Mouse (Mus musculus) kidney, postnatal 14 days (tissue): ENCODE data around the gene Srrm3.
A peak's percentile ranks its signal among the peaks of the same experiment; 100 is the strongest.

ENCODE experiments used
- DNase-seq: peaks from one replicate; pipeline ENCODE4 v3.0.0; 2022; ENCODE audit warnings: mixed read lengths

Srrm3 gene

GRCm38 (mm10) chr5:135873753-135874152 lies 67.1 kb downstream of the Srrm3 start:
- no peak for DNase-seq

- peak; percentile 77 for DNase-seq
These were observed 70.5 kb downstream of the Srrm3 start for GRCm38 (mm10) chr5:135877180-135877579.

- DNase-seq = peak; percentile 78
These were observed 71.1 kb downstream of the Srrm3 start for GRCm38 (mm10) chr5:135877831-135878231.

- DNase-seq = peak; percentile 71
These were observed 72.9 kb downstream of the Srrm3 start for GRCm38 (mm10) chr5:135879449-135880158.

- DNase-seq = no peak
These were observed 78.0 kb downstream of the Srrm3 start for GRCm38 (mm10) chr5:135884641-135885040.

GRCm38 (mm10) chr5:135887675-135888102 lies 81.0 kb downstream of the Srrm3 start, which contains the start of gene Hspb1:
TSS of gene Hspb1 (plus strand) at chr5:135887919.
- DNase-seq = peak; percentile 92

GRCm38 (mm10) chr5:135888405-135889215 lies 81.9 kb downstream of the Srrm3 start:
- peak; percentile 21 for DNase-seq

GRCm38 (mm10) chr5:135890323-135890722 lies 83.6 kb downstream of the Srrm3 start:
- no peak for DNase-seq

- DNase-seq = no peak
These were observed 84.2 kb downstream of the Srrm3 start for GRCm38 (mm10) chr5:135890920-135891319.

- DNase-seq = no peak
These were observed 86.1 kb downstream of the Srrm3 start for GRCm38 (mm10) chr5:135892589-135893351.

- no peak for DNase-seq
These were observed 88.3 kb downstream of the Srrm3 start for GRCm38 (mm10) chr5:135894958-135895357.

GRCm38 (mm10) chr5:135898028-135898427 lies 91.3 kb downstream of the Srrm3 start:
- DNase-seq = peak; percentile 47

- no peak for DNase-seq
These were observed 92.3 kb downstream of the Srrm3 start for GRCm38 (mm10) chr5:135898995-135899394.

GRCm38 (mm10) chr5:135899833-135900232 lies 93.1 kb downstream of the Srrm3 start:
- no peak for DNase-seq

GRCm38 (mm10) chr5:135900701-135901100 lies 94.0 kb downstream of the Srrm3 start:
- DNase-seq = no peak

GRCm38 (mm10) chr5:135901354-135902095 lies 94.8 kb downstream of the Srrm3 start:
- DNase-seq = no peak

GRCm38 (mm10) chr5:135903058-135903457 lies 96.4 kb downstream of the Srrm3 start:
- DNase-seq = no peak

GRCm38 (mm10) chr5:135903551-135904151 lies 97.0 kb downstream of the Srrm3 start:
- peak; percentile 93 for DNase-seq

- DNase-seq = no peak
These were observed 97.6 kb downstream of the Srrm3 start for GRCm38 (mm10) chr5:135904259-135904658.

- no peak for DNase-seq
These were observed 98.9 kb downstream of the Srrm3 start for GRCm38 (mm10) chr5:135905320-135906225.

- DNase-seq = no peak
These were observed 100.2 kb downstream of the Srrm3 start for GRCm38 (mm10) chr5:135906846-135907245.
